Mouse (Mus musculus): Measurements from ENCODE around the gene Myo9b. TPM values are rescaled to one million over a fixed set of nuclear protein-coding genes. Genes with fewer than 3 reads are reported as not detected.
A peak's percentile ranks its signal among the peaks of the same experiment; 100 is the strongest.

The Myo9b gene
- polyA plus RNA-seq, 1 experiment from 2014 or later = 16.8 TPM

- Histone ChIP-seq H3K27ac (replicated peaks; ENCODE audit: low read depth, low read length) (no peak overlapping the region), H3K27me3 (ENCODE audit: control insufficient read depth, insufficient read depth, low read length) (no peaks in the 10 kb centered on the region), H3K4me2 (ENCODE audit: low read length) (no peak overlapping the region), H3K4me3 (replicated peaks; ENCODE audit: low read depth, low read length) (no peak overlapping the region), H3K36me3 (ENCODE audit: control insufficient read depth, insufficient read depth, low read length) (peaks cover under 1% of the 10 kb centered on the region; the same call in 1 of the 2 replicates), H3K4me1 (ENCODE audit: control insufficient read depth, insufficient read depth, low read length) (no peaks in the 10 kb centered on the region), H3K9me3 (ENCODE audit: control insufficient read depth, low read length) (no peaks in the 10 kb centered on the region), H3K9ac (replicated peaks; ENCODE audit: low read length) (no peak overlapping the region)
- WGBS = 97% methylated on average over 1 of the region's 1 CpGs
- DNase-seq (no peak), ATAC-seq (ENCODE audit: low FRiP score, low TSS enrichment) (no peak)
Observed at GRCm38 (mm10) chr8:71302788-71303187, 30.3 kb downstream of the Myo9b start.

- no peaks in the 10 kb centered on the region; the same call in 1 of the 2 replicates for H3K36me3 ChIP-seq (ENCODE audit: control insufficient read depth, insufficient read depth, low read length)
- no peak for DNase-seq
- no peak overlapping the region for H3K27ac ChIP-seq (replicated peaks; ENCODE audit: low read depth, low read length)
- no peak for ATAC-seq (ENCODE audit: low FRiP score, low TSS enrichment)
- H3K9ac ChIP-seq (replicated peaks; ENCODE audit: low read length) = no peak overlapping the region
- no peak overlapping the region for H3K4me3 ChIP-seq (replicated peaks; ENCODE audit: low read depth, low read length)
- WGBS = 94% methylated on average over 1 of the region's 1 CpGs
- H3K4me1 ChIP-seq (ENCODE audit: control insufficient read depth, insufficient read depth, low read length) = no peaks in the 10 kb centered on the region
- no peak overlapping the region for H3K4me2 ChIP-seq (ENCODE audit: low read length)
- no peaks in the 10 kb centered on the region for H3K9me3 ChIP-seq (ENCODE audit: control insufficient read depth, low read length)
- H3K27me3 ChIP-seq (ENCODE audit: control insufficient read depth, insufficient read depth, low read length) = no peaks in the 10 kb centered on the region
Observed at GRCm38 (mm10) chr8:71303632-71304031, 31.1 kb downstream of the Myo9b start.

GRCm38 (mm10) chr8:71305988-71306387 is 33.5 kb downstream of the Myo9b start:
- 77% methylated on average over 1 of the region's 1 CpGs for WGBS
- Histone ChIP-seq H3K27me3 (ENCODE audit: control insufficient read depth, insufficient read depth, low read length) (no peaks in the 10 kb centered on the region), H3K4me2 (ENCODE audit: low read length) (no peak overlapping the region), H3K9me3 (ENCODE audit: control insufficient read depth, low read length) (no peaks in the 10 kb centered on the region), H3K4me3 (replicated peaks; ENCODE audit: low read depth, low read length) (no peak overlapping the region), H3K27ac (replicated peaks; ENCODE audit: low read depth, low read length) (no peak overlapping the region), H3K9ac (replicated peaks; ENCODE audit: low read length) (no peak overlapping the region), H3K36me3 (ENCODE audit: control insufficient read depth, insufficient read depth, low read length) (no peaks in the 10 kb centered on the region; the same call in 1 of the 2 replicates), H3K4me1 (ENCODE audit: control insufficient read depth, insufficient read depth, low read length) (no peaks in the 10 kb centered on the region)
- ATAC-seq (ENCODE audit: low FRiP score, low TSS enrichment) (no peak), DNase-seq (no peak)

DNA sequence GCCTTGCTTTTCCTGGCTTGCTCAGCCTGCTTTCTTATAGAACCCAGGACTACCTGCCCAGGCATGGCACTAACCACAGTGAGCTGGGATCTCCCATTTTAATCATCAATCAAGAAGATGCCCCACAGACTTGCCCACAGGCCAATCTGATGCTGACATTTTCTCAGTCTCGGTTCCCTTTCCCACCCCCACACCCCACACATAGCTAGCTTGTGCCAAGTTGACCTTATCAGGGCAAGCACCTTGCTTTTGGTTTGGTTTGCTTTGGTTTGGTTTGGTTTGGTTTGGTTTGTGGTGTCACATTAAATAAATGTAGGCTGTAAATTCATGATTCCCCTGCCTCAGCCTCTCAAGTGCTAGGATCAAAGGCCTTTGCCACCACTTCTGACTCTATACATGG is 34.9 kb downstream of the Myo9b start:
- WGBS = 88% methylated on average over 1 of the region's 1 CpGs
- no peak overlapping the region for H3K4me2 ChIP-seq (ENCODE audit: low read length)
- no peak overlapping the region for H3K27ac ChIP-seq (replicated peaks; ENCODE audit: low read depth, low read length)
- H3K4me1 ChIP-seq (ENCODE audit: control insufficient read depth, insufficient read depth, low read length) = no peaks in the 10 kb centered on the region
- no peak for ATAC-seq (ENCODE audit: low FRiP score, low TSS enrichment)
- no peaks in the 10 kb centered on the region for H3K36me3 ChIP-seq (ENCODE audit: control insufficient read depth, insufficient read depth, low read length)
- H3K4me3 ChIP-seq (replicated peaks; ENCODE audit: low read depth, low read length) = no peak overlapping the region
- DNase-seq = no peak
- H3K9me3 ChIP-seq (ENCODE audit: control insufficient read depth, low read length) = no peaks in the 10 kb centered on the region
- no peaks in the 10 kb centered on the region for H3K27me3 ChIP-seq (ENCODE audit: control insufficient read depth, insufficient read depth, low read length)
- H3K9ac ChIP-seq (replicated peaks; ENCODE audit: low read length) = no peak overlapping the region

DNA sequence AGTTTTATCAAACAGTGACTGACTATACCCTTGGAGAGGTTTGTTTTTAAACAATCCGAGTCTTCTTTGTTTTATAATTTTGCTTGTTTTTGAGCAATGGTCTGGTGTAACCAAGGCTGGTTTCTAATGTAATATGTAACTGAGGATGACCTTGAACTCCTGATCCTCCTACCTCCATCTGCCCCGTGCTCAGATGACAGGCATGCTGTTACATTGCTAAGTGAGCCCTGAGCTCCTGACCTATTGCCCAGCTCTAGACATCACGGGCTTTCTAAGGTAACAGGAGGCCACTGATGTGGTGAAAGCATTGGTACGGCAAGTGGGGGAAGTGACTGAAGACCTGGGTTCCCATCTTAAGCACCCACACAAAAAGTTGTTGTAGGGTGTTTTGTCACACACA is 35.4 kb downstream of the Myo9b start:
- Histone ChIP-seq H3K4me1 (ENCODE audit: control insufficient read depth, insufficient read depth, low read length) (no peaks in the 10 kb centered on the region), H3K9ac (replicated peaks; ENCODE audit: low read length) (no peak overlapping the region; the same call in 1 of the 2 replicates), H3K27ac (replicated peaks; ENCODE audit: low read depth, low read length) (no peak overlapping the region), H3K4me3 (replicated peaks; ENCODE audit: low read depth, low read length) (no peak overlapping the region), H3K27me3 (ENCODE audit: control insufficient read depth, insufficient read depth, low read length) (no peaks in the 10 kb centered on the region), H3K36me3 (ENCODE audit: control insufficient read depth, insufficient read depth, low read length) (no peaks in the 10 kb centered on the region), H3K9me3 (ENCODE audit: control insufficient read depth, low read length) (no peaks in the 10 kb centered on the region), H3K4me2 (ENCODE audit: low read length) (no peak overlapping the region)
- ATAC-seq (ENCODE audit: low FRiP score, low TSS enrichment) (no peak), DNase-seq (no peak)
- WGBS = 94% methylated on average over 4 of the region's 4 CpGs

- H3K9me3 ChIP-seq (ENCODE audit: control insufficient read depth, low read length) = no peaks in the 10 kb centered on the region
- H3K4me3 ChIP-seq (replicated peaks; ENCODE audit: low read depth, low read length) = no peak overlapping the region
- H3K36me3 ChIP-seq (ENCODE audit: control insufficient read depth, insufficient read depth, low read length) = peaks cover 4% of the 10 kb centered on the region; the same call in 1 of the 2 replicates
- H3K9ac ChIP-seq (replicated peaks; ENCODE audit: low read length) = no peak overlapping the region
- H3K4me1 ChIP-seq (ENCODE audit: control insufficient read depth, insufficient read depth, low read length) = no peaks in the 10 kb centered on the region
- H3K4me2 ChIP-seq (ENCODE audit: low read length) = no peak overlapping the region
- H3K27me3 ChIP-seq (ENCODE audit: control insufficient read depth, insufficient read depth, low read length) = no peaks in the 10 kb centered on the region
- 69% methylated on average over 6 of the region's 6 CpGs for WGBS
- no peak overlapping the region for H3K27ac ChIP-seq (replicated peaks; ENCODE audit: low read depth, low read length)
- no peak for ATAC-seq (ENCODE audit: low FRiP score, low TSS enrichment)
- DNase-seq = no peak
Observed at GRCm38 (mm10) chr8:71310446-71310845, 37.9 kb downstream of the Myo9b start.

GRCm38 (mm10) chr8:71312700-71313099 is 40.2 kb downstream of the Myo9b start:
- Histone ChIP-seq H3K9me3 (ENCODE audit: control insufficient read depth, low read length) (no peaks in the 10 kb centered on the region), H3K27me3 (ENCODE audit: control insufficient read depth, insufficient read depth, low read length) (no peaks in the 10 kb centered on the region), H3K9ac (replicated peaks; ENCODE audit: low read length) (no peak overlapping the region), H3K4me2 (ENCODE audit: low read length) (no peak overlapping the region), H3K36me3 (ENCODE audit: control insufficient read depth, insufficient read depth, low read length) (peaks cover 13% of the 10 kb centered on the region; the same call in 1 of the 2 replicates), H3K27ac (replicated peaks; ENCODE audit: low read depth, low read length) (no peak overlapping the region), H3K4me1 (ENCODE audit: control insufficient read depth, insufficient read depth, low read length) (no peaks in the 10 kb centered on the region), H3K4me3 (replicated peaks; ENCODE audit: low read depth, low read length) (no peak overlapping the region)
- 51% methylated on average over 1 of the region's 1 CpGs for WGBS
- ATAC-seq (ENCODE audit: low FRiP score, low TSS enrichment) = no peak
- peak; percentile 53 for DNase-seq

DNA sequence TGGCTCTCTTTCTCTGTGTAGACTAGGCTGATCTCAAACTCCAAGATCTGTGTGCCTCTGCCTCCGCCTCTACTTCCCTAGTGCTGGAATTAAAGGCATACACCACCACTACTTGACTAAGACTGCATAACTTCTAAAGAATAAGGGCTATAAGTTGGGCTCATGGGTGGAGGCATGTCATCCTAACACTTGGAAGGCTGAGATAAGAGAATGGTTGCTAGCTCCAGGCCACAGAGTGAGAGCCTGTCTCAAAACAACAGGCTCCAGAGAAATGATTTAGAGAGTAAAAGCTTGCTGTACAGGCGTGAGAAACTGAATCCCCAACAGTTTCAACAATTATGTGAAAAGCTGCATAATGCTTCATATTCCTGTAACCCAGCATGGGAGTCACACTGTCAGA is 41.4 kb downstream of the Myo9b start:
- no peaks in the 10 kb centered on the region for H3K27me3 ChIP-seq (ENCODE audit: control insufficient read depth, insufficient read depth, low read length)
- ATAC-seq (ENCODE audit: low FRiP score, low TSS enrichment) (no peak), DNase-seq (no peak)
- H3K4me2 ChIP-seq (ENCODE audit: low read length) = no peak overlapping the region
- no peak overlapping the region for H3K4me3 ChIP-seq (replicated peaks; ENCODE audit: low read depth, low read length)
- 92% methylated on average over 2 of the region's 2 CpGs for WGBS
- H3K9ac ChIP-seq (replicated peaks; ENCODE audit: low read length) = no peak overlapping the region
- no peaks in the 10 kb centered on the region for H3K9me3 ChIP-seq (ENCODE audit: control insufficient read depth, low read length)
- no peaks in the 10 kb centered on the region for H3K4me1 ChIP-seq (ENCODE audit: control insufficient read depth, insufficient read depth, low read length)
- H3K36me3 ChIP-seq (ENCODE audit: control insufficient read depth, insufficient read depth, low read length) = peaks cover 13% of the 10 kb centered on the region; the same call in 1 of the 2 replicates
- H3K27ac ChIP-seq (replicated peaks; ENCODE audit: low read depth, low read length) = no peak overlapping the region

DNA sequence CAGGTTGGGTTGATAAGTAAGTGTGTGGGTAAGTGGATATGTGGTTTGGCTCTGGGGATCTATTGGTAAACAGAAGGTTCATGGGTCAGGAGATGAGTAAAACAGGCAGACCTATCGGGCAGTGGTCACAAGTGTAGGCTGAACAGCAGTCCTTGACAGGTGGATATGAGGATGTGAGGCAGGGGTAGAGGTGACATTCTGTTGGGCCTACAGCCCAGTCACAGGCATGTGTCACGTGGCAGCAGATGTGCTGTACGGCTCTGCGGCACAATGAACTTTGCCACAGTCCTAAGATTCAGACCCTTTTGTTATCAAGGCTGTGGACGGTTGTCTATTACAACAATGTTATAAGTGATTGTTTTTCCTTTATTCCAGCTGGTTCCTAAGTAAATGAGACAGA is 43.5 kb downstream of the Myo9b start:
- H3K9me3 ChIP-seq (ENCODE audit: control insufficient read depth, low read length) = no peaks in the 10 kb centered on the region
- 94% methylated on average over 5 of the region's 5 CpGs for WGBS
- no peaks in the 10 kb centered on the region for H3K4me1 ChIP-seq (ENCODE audit: control insufficient read depth, insufficient read depth, low read length)
- H3K9ac ChIP-seq (replicated peaks; ENCODE audit: low read length) = no peak overlapping the region
- no peak overlapping the region for H3K27ac ChIP-seq (replicated peaks; ENCODE audit: low read depth, low read length)
- H3K4me3 ChIP-seq (replicated peaks; ENCODE audit: low read depth, low read length) = no peak overlapping the region
- no peaks in the 10 kb centered on the region for H3K27me3 ChIP-seq (ENCODE audit: control insufficient read depth, insufficient read depth, low read length)
- peaks cover 13% of the 10 kb centered on the region; the same call in 1 of the 2 replicates for H3K36me3 ChIP-seq (ENCODE audit: control insufficient read depth, insufficient read depth, low read length)
- ATAC-seq (ENCODE audit: low FRiP score, low TSS enrichment) (no peak), DNase-seq (no peak)
- H3K4me2 ChIP-seq (ENCODE audit: low read length) = no peak overlapping the region

All from midbrain, embryonic 14.5 days (tissue).